Mouse (Mus musculus) limb, embryonic 15.5 days (tissue): ENCODE results near the gene Ppa1. TPM values are rescaled to one million over a fixed set of nuclear protein-coding genes. Genes with fewer than 3 reads are reported as not detected.
A peak's percentile ranks its signal among the peaks of the same experiment; 100 is the strongest.

Experiments
- ATAC-seq: fragments of 200-750 bp; cut with Nextera tagmentation; 2 replicates; pipeline ENCODE4 v1.8.0; 2017; ENCODE audit warnings: low read depth, moderate TSS enrichment; ENCODE audit not compliant: insufficient number of reproducible peaks, low FRiP score, low TSS enrichment
- H3K27ac ChIP-seq: fragments of 300-500 bp; sonication (generic); 2 replicates; pipeline ENCODE4 v1.5.1; 2015; ENCODE audit warnings: moderate library complexity, mild to moderate bottlenecking, inconsistent platforms
- H3K27me3 ChIP-seq: fragments of 300-500 bp; sonication (generic); 2 replicates; pipeline ENCODE4 v1.6.1; 2015; ENCODE audit warnings: inconsistent platforms
- H3K36me3 ChIP-seq: fragments of 300-500 bp; sonication (generic); 2 replicates; pipeline ENCODE4 v1.6.1; 2015; ENCODE audit warnings: inconsistent platforms
- H3K4me1 ChIP-seq: fragments of 300-500 bp; sonication (generic); 2 replicates; pipeline ENCODE4 v1.6.1; 2015; ENCODE audit warnings: inconsistent platforms
- H3K4me2 ChIP-seq: fragments of 300-500 bp; sonication (generic); 2 replicates; pipeline ENCODE4 v1.6.1; 2015; ENCODE audit warnings: mild to moderate bottlenecking, inconsistent platforms
- H3K4me3 ChIP-seq: fragments of 300-500 bp; sonication (generic); 2 replicates; pipeline ENCODE4 v1.5.1; 2015; ENCODE audit warnings: mild to moderate bottlenecking, inconsistent platforms
- H3K9ac ChIP-seq: fragments of 300-500 bp; sonication (generic); 2 replicates; pipeline ENCODE4 v1.6.1; 2015; ENCODE audit warnings: inconsistent platforms
- H3K9me3 ChIP-seq: fragments of 300-500 bp; sonication (generic); 2 replicates; pipeline ENCODE4 v1.6.1; 2016; ENCODE audit warnings: inconsistent platforms
- WGBS: fragments of 180-500 bp; shearing (Covaris S2); methylation state at CpG from one replicate; pipeline ENCODE4 v1.1.7; 2015; 5-methylcytosine and 5-hydroxymethylcytosine counted together
- polyA plus RNA-seq: library from polyadenylated mRNA; unstranded; fragments of >200 nt; fragmentation: Nextera tagmentation; extraction: Ambion mirVana; gene quantifications from 2 replicates; pipeline ENCODE4 v1.2.1, GENCODE M21; 2015

Ppa1 gene
- polyA plus RNA-seq, 1 experiment from 2014 or later, result 176 TPM

- H3K36me3 ChIP-seq, result peaks cover 21% of the 10 kb centered on the region
Observed at GRCm38 (mm10) chr10:61654691-61655090, 6.3 kb downstream of the Ppa1 start.

GRCm38 (mm10) chr10:61655188-61655587, 6.8 kb downstream of the Ppa1 start:
- H3K4me2 ChIP-seq, result no peak overlapping the region
- H3K27me3 ChIP-seq, result no peaks in the 10 kb centered on the region
- WGBS, result 70% methylated on average over 3 of the region's 3 CpGs
- peaks cover 26% of the 10 kb centered on the region for H3K36me3 ChIP-seq
- no peak overlapping the region for H3K9ac ChIP-seq
- 0 out of 2 replicates have a peak, but pooled peaks cover 5% of the 10 kb centered on the region for H3K4me1 ChIP-seq
- H3K9me3 ChIP-seq, result no peaks in the 10 kb centered on the region
- H3K4me3 ChIP-seq, result no peak overlapping the region
- H3K27ac ChIP-seq, result no peak overlapping the region
- no peak for ATAC-seq

More at GRCm38 (mm10) chr10:61654691-61655090, 6.3 kb downstream of the Ppa1 start:
- Histone ChIP-seq H3K27ac (no peak overlapping the region), H3K9me3 (no peaks in the 10 kb centered on the region), H3K4me1 (0 out of 2 replicates have a peak, but pooled peaks cover 5% of the 10 kb centered on the region), H3K27me3 (no peaks in the 10 kb centered on the region), H3K4me2 (no peak overlapping the region), H3K4me3 (no peak overlapping the region), H3K9ac (no peak overlapping the region)
- whole genome bisulfite sequencing, result 86% methylated on average over 7 of the region's 7 CpGs
- no peak for ATAC-seq

GRCm38 (mm10) chr10:61656928-61657882, 8.9 kb downstream of the Ppa1 start:
- Histone ChIP-seq H3K27ac (peak overlapping the region; percentile 1; the same call in 1 of the 2 replicates), H3K36me3 (peaks cover 40% of the 10 kb centered on the region), H3K9ac (no peak overlapping the region), H3K4me2 (no peak overlapping the region), H3K27me3 (no peaks in the 10 kb centered on the region), H3K4me3 (no peak overlapping the region), H3K9me3 (no peaks in the 10 kb centered on the region), H3K4me1 (no peaks in the 10 kb centered on the region)
- whole genome bisulfite sequencing, result 80% methylated on average over 18 of the region's 18 CpGs
- ATAC-seq, result no peak

- H3K9ac ChIP-seq, result no peak overlapping the region
- peaks cover 45% of the 10 kb centered on the region for H3K36me3 ChIP-seq
- no peak for ATAC-seq
- no peaks in the 10 kb centered on the region for H3K27me3 ChIP-seq
- no peaks in the 10 kb centered on the region for H3K9me3 ChIP-seq
- no peaks in the 10 kb centered on the region for H3K4me1 ChIP-seq
- H3K4me2 ChIP-seq, result no peak overlapping the region
- H3K27ac ChIP-seq, result no peak overlapping the region
- WGBS, result 25% methylated on average over 4 of the region's 4 CpGs
- H3K4me3 ChIP-seq, result no peak overlapping the region
Observed at GRCm38 (mm10) chr10:61657985-61658384, 9.6 kb downstream of the Ppa1 start.

GRCm38 (mm10) chr10:61661887-61662286, 13.5 kb downstream of the Ppa1 start:
- H3K36me3 ChIP-seq, result peaks cover 59% of the 10 kb centered on the region
- no peaks in the 10 kb centered on the region for H3K4me1 ChIP-seq
- no peaks in the 10 kb centered on the region for H3K27me3 ChIP-seq
- no peak overlapping the region for H3K9ac ChIP-seq
- H3K4me2 ChIP-seq, result no peak overlapping the region
- no peak overlapping the region for H3K27ac ChIP-seq
- ATAC-seq, result no peak
- H3K4me3 ChIP-seq, result no peak overlapping the region
- 68% methylated on average over 8 of the region's 8 CpGs for WGBS
- H3K9me3 ChIP-seq, result no peaks in the 10 kb centered on the region

GRCm38 (mm10) chr10:61662391-61662988, 14.1 kb downstream of the Ppa1 start:
- H3K4me3 ChIP-seq, result no peak overlapping the region
- peaks cover 60% of the 10 kb centered on the region for H3K36me3 ChIP-seq
- H3K9ac ChIP-seq, result no peak overlapping the region
- WGBS, result 66% methylated on average over 10 of the region's 10 CpGs
- H3K4me2 ChIP-seq, result no peak overlapping the region
- H3K9me3 ChIP-seq, result no peaks in the 10 kb centered on the region
- H3K27ac ChIP-seq, result no peak overlapping the region
- H3K27me3 ChIP-seq, result no peaks in the 10 kb centered on the region
- ATAC-seq, result no peak
- H3K4me1 ChIP-seq, result no peaks in the 10 kb centered on the region

- Histone ChIP-seq H3K27me3 (no peaks in the 10 kb centered on the region), H3K36me3 (peaks cover 77% of the 10 kb centered on the region), H3K4me2 (no peak overlapping the region), H3K27ac (no peak overlapping the region), H3K4me3 (no peak overlapping the region), H3K9me3 (no peaks in the 10 kb centered on the region), H3K4me1 (no peaks in the 10 kb centered on the region), H3K9ac (no peak overlapping the region)
- no peak for ATAC-seq
- WGBS, result 90% methylated on average over 10 of the region's 10 CpGs
Observed at GRCm38 (mm10) chr10:61665111-61665510, 16.8 kb downstream of the Ppa1 start.

- H3K4me2 ChIP-seq, result no peak overlapping the region
- H3K27me3 ChIP-seq, result no peaks in the 10 kb centered on the region
- H3K9me3 ChIP-seq, result no peaks in the 10 kb centered on the region
- no peak for ATAC-seq
- no peak overlapping the region for H3K4me3 ChIP-seq
- no peak overlapping the region for H3K9ac ChIP-seq
- 82% methylated on average over 3 of the region's 3 CpGs for WGBS
- H3K4me1 ChIP-seq, result no peaks in the 10 kb centered on the region
- no peak overlapping the region for H3K27ac ChIP-seq
- H3K36me3 ChIP-seq, result peaks cover 78% of the 10 kb centered on the region
Observed at GRCm38 (mm10) chr10:61665651-61666050, 17.3 kb downstream of the Ppa1 start.

- H3K4me3 ChIP-seq, result no peak overlapping the region
- H3K36me3 ChIP-seq, result peaks cover 80% of the 10 kb centered on the region
- no peak overlapping the region for H3K27ac ChIP-seq
- 76% methylated on average over 7 of the region's 7 CpGs for WGBS
- ATAC-seq, result no peak
- no peaks in the 10 kb centered on the region for H3K4me1 ChIP-seq
- H3K4me2 ChIP-seq, result no peak overlapping the region
- no peaks in the 10 kb centered on the region for H3K27me3 ChIP-seq
- H3K9ac ChIP-seq, result no peak overlapping the region
- no peaks in the 10 kb centered on the region for H3K9me3 ChIP-seq
Observed at GRCm38 (mm10) chr10:61669289-61669688, 20.9 kb downstream of the Ppa1 start.

- H3K27me3 ChIP-seq, result no peaks in the 10 kb centered on the region
- H3K9ac ChIP-seq, result no peak overlapping the region
- H3K36me3 ChIP-seq, result peaks cover 80% of the 10 kb centered on the region
- no peak for ATAC-seq
- no peak overlapping the region for H3K4me2 ChIP-seq
- no peak overlapping the region; the same call in 1 of the 2 replicates for H3K27ac ChIP-seq
- no peak overlapping the region for H3K4me3 ChIP-seq
- H3K4me1 ChIP-seq, result no peaks in the 10 kb centered on the region
- H3K9me3 ChIP-seq, result no peaks in the 10 kb centered on the region
Observed at GRCm38 (mm10) chr10:61669896-61670295, 21.5 kb downstream of the Ppa1 start.

- Histone ChIP-seq H3K4me2 (no peak overlapping the region), H3K9ac (no peak overlapping the region), H3K4me1 (no peaks in the 10 kb centered on the region), H3K27ac (no peak overlapping the region), H3K9me3 (no peaks in the 10 kb centered on the region), H3K27me3 (no peaks in the 10 kb centered on the region), H3K36me3 (peaks cover 79% of the 10 kb centered on the region), H3K4me3 (no peak overlapping the region)
- WGBS, result 91% methylated on average over 3 of the region's 3 CpGs
- ATAC-seq, result no peak
Observed at GRCm38 (mm10) chr10:61670758-61671157, 22.4 kb downstream of the Ppa1 start.

- Histone ChIP-seq H3K27ac (no peak overlapping the region), H3K27me3 (no peaks in the 10 kb centered on the region), H3K36me3 (peaks cover 41% of the 10 kb centered on the region), H3K4me2 (no peak overlapping the region), H3K4me1 (no peaks in the 10 kb centered on the region), H3K4me3 (no peak overlapping the region), H3K9me3 (no peaks in the 10 kb centered on the region), H3K9ac (no peak overlapping the region)
- no peak for ATAC-seq
- 82% methylated on average over 3 of the region's 3 CpGs for WGBS
Observed at GRCm38 (mm10) chr10:61675935-61676334, 27.6 kb downstream of the Ppa1 start.
